18 mouse cellular contexts compared by ENCODE assay signal in the genomic region with DNA sequence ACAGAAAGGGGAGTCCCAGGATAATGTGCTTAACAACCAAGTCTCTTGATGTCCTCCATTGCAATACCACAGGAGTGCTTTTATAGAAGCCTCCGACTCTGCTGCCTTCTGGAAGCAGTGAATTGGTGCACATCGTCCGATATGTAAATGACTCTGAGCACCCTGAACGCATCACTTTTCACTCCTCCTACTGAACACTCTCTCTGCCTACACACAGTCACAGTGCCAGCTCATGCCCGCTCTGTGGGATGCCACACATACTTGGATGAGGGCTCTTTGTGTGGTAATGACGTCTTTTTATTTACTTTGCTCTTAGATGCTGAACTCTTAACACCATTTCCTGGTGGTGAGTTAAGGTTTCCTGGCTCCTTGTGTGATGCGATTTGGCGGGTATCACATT. TPM values are rescaled to one million over a fixed set of nuclear protein-coding genes. Genes with fewer than 3 reads are reported as not detected.
DNase-seq lines count a peak whose midpoint lies in the region; ATAC-seq lines count a peak whose summit lies in the region.
"Had no signal": no experiment of that assay in that cellular context is flagged by ENCODE, and none has a peak within 500 bp of the region (broad histone marks: within the 10 kb centered on the region; RNA-seq: fewer than 3 reads in every experiment).

No protein-coding gene starts in this region.

- H3K36me3 ChIP-seq in midbrain, embryonic 15.5 days (replicated peaks) = no peaks in the 10 kb centered on the region
- H3K36me3 ChIP-seq in midbrain, embryonic 16.5 days (ENCODE audit: control insufficient read depth, insufficient read depth, low read length) = no peaks in the 10 kb centered on the region
- H3K36me3 ChIP-seq: embryonic facial prominence, embryonic 12.5 days; neural tube, embryonic 12.5 days had no signal

- no peak overlapping the region for H3K4me2 ChIP-seq in midbrain, embryonic 15.5 days
- H3K4me2 ChIP-seq in midbrain, embryonic 16.5 days (ENCODE audit: low read length) = no peak overlapping the region
- H3K4me2 ChIP-seq: embryonic facial prominence, embryonic 12.5 days; forebrain, embryonic 13.5 days; neural tube, embryonic 12.5 days had no signal

- H3K4me3 ChIP-seq in midbrain, embryonic 15.5 days = no peak overlapping the region
- H3K4me3 ChIP-seq in midbrain, embryonic 16.5 days (ENCODE audit: low read depth, low read length) = no peak overlapping the region
- H3K4me3 ChIP-seq: embryonic facial prominence, embryonic 12.5 days; forebrain, embryonic 13.5 days; neural tube, embryonic 12.5 days had no signal

- no peaks in the 10 kb centered on the region for H3K4me1 ChIP-seq in midbrain, embryonic 15.5 days
- H3K4me1 ChIP-seq in midbrain, embryonic 16.5 days (ENCODE audit: control insufficient read depth, insufficient read depth, low read length) = no peaks in the 10 kb centered on the region
- H3K4me1 ChIP-seq: embryonic facial prominence, embryonic 12.5 days; forebrain, embryonic 13.5 days; neural tube, embryonic 12.5 days had no signal

- H3K27ac ChIP-seq in midbrain, embryonic 15.5 days = no peak overlapping the region
- no peak overlapping the region for H3K27ac ChIP-seq in midbrain, embryonic 16.5 days (ENCODE audit: low read length)
- H3K27ac ChIP-seq: embryonic facial prominence, embryonic 12.5 days; forebrain, embryonic 13.5 days; neural tube, embryonic 12.5 days; stomach, postnatal 0 days had no signal

- peak; percentile 85 for DNase-seq in right cerebral cortex, adult 18-20 months
- DNase-seq in right cerebral cortex, postnatal 14 days = no peak
- DNase-seq in frontal cortex, postnatal 25 days (ENCODE audit: low spot score in 2 of 2) = peak; percentile 5 to 25
- DNase-seq in left cerebral cortex, postnatal 25 days (ENCODE audit: low spot score in 2 of 2) = peak; percentile 49 to 92
- DNase-seq in telencephalon, adult 2 months (ENCODE audit: low read depth, low spot score) = peak; percentile 50
- DNase-seq in neural tube, embryonic 10.5 days (ENCODE audit: extremely low spot score, low spot score) = no peak
- DNase-seq: cerebellum, postnatal 10 days; heart, postnatal 36 days; kidney, postnatal 36 days had no signal

- ATAC-seq in midbrain, embryonic 15.5 days (replicated peaks) = no peak
- no peak for ATAC-seq in midbrain, embryonic 16.5 days
- ATAC-seq: forebrain, embryonic 13.5 days had no signal

- no peaks in the 10 kb centered on the region for H3K27me3 ChIP-seq in midbrain, embryonic 15.5 days (replicated peaks)
- H3K27me3 ChIP-seq in midbrain, embryonic 16.5 days (ENCODE audit: control insufficient read depth, insufficient read depth, low read depth, low read length) = no peaks in the 10 kb centered on the region
- H3K27me3 ChIP-seq: embryonic facial prominence, embryonic 12.5 days; forebrain, embryonic 13.5 days; neural tube, embryonic 12.5 days had no signal

- no peaks in the 10 kb centered on the region for H3K9me3 ChIP-seq in midbrain, embryonic 15.5 days
- H3K9me3 ChIP-seq in midbrain, embryonic 16.5 days (replicated peaks; ENCODE audit: control insufficient read depth, low read length, poor library complexity, severe bottlenecking) = no peaks in the 10 kb centered on the region
- H3K9me3 ChIP-seq: embryonic facial prominence, embryonic 12.5 days; forebrain, embryonic 13.5 days; neural tube, embryonic 12.5 days had no signal

- no peak overlapping the region for H3K9ac ChIP-seq in midbrain, embryonic 15.5 days
- H3K9ac ChIP-seq in midbrain, embryonic 16.5 days (ENCODE audit: low read depth, low read length) = no peak overlapping the region
- H3K9ac ChIP-seq: embryonic facial prominence, embryonic 12.5 days; forebrain, embryonic 13.5 days; neural tube, embryonic 12.5 days had no signal

- 81% methylated on average over 8 of the region's 8 CpGs for WGBS in midbrain, embryonic 15.5 days
- WGBS in midbrain, embryonic 16.5 days = 82% methylated on average over 8 of the region's 8 CpGs

- intact Hi-C loops in left cerebral cortex, postnatal 25 days (cut with DNase I) = loop anchor here (2.0 kb wide), 1 partner anchor 74 kb away; no protein-coding TSS in a partner anchor

RNA-seq across cellular contexts. Expression of a gene that starts 12.8 kb away (rescaled TPM):
- total RNA-seq in left cerebral cortex, postnatal 25 days (2021) = not detected
- not detected in 2 replicates for polyA plus RNA-seq in midbrain, embryonic 15.5 days (2015; fragmentation: Nextera tagmentation; extraction: Ambion mirVana)
- not detected in 2 replicates for polyA plus RNA-seq in midbrain, embryonic 16.5 days (2015; fragmentation: Nextera tagmentation; extraction: Ambion mirVana)
- total RNA-seq: liver, adult 2 months had no signal
- polyA plus RNA-seq: embryonic facial prominence, embryonic 12.5 days; forebrain, embryonic 13.5 days; intestine, embryonic 14.5 days; liver, adult 2 months; neural tube, embryonic 12.5 days; small intestine, adult 2 months; stomach, postnatal 0 days had no signal

RNA-seq across cellular contexts. Expression of a gene that starts 40.9 kb away (rescaled TPM):
- total RNA-seq in left cerebral cortex, postnatal 25 days (2021) = not detected
- not detected in 2 replicates for polyA plus RNA-seq in midbrain, embryonic 15.5 days (2015; fragmentation: Nextera tagmentation; extraction: Ambion mirVana)
- polyA plus RNA-seq in midbrain, embryonic 16.5 days (2015; fragmentation: Nextera tagmentation; extraction: Ambion mirVana) = not detected in 2 replicates
- total RNA-seq: heart, postnatal 36 days; liver, adult 2 months had no signal
- polyA plus RNA-seq: embryonic facial prominence, embryonic 12.5 days; forebrain, embryonic 13.5 days; intestine, embryonic 14.5 days; liver, adult 2 months; neural tube, embryonic 12.5 days; small intestine, adult 2 months; stomach, postnatal 0 days had no signal

Comparison
In these comparisons a context has a peak if more than half of its experiments do, and no peak if none do; other contexts are left out.
1. DNase-seq: peak in right cerebral cortex, adult 18-20 months (single experiment), frontal cortex, postnatal 25 days (2 of 2), left cerebral cortex, postnatal 25 days (2 of 2) and telencephalon, adult 2 months (single experiment); none in right cerebral cortex, postnatal 14 days (single experiment) and neural tube, embryonic 10.5 days (single experiment).